In genomic region chr11:100860198-100861048, GRCm38 (mm10) we compare ENCODE assay signal across 8 mouse cellular contexts. TPM values are rescaled to one million over a fixed set of nuclear protein-coding genes. Genes with fewer than 3 reads are reported as not detected.
DNase-seq lines count a peak whose midpoint lies in the region; ATAC-seq and TF ChIP-seq lines count a peak whose summit lies in the region.

No protein-coding gene starts in this region.

- ATAC-seq in embryonic facial prominence, embryonic 11.5 days (replicated peaks; ENCODE audit: insufficient number of reproducible peaks, low FRiP score, low TSS enrichment, low read depth) = peak; percentile 77
- peak; percentile 90 for ATAC-seq in liver, embryonic 12.5 days
- ATAC-seq in stomach, embryonic 14.5 days (ENCODE audit: insufficient number of reproducible peaks, insufficient read depth, low FRiP score, low read depth) = peak; percentile 87

- H3K4me1 ChIP-seq in embryonic facial prominence, embryonic 11.5 days (ENCODE audit: control insufficient read depth, insufficient read depth, low read length) = no peaks in the 10 kb centered on the region; the same call in 1 of the 2 replicates
- peaks cover 49% of the 10 kb centered on the region for H3K4me1 ChIP-seq in liver, embryonic 12.5 days
- no peaks in the 10 kb centered on the region for H3K4me1 ChIP-seq in stomach, embryonic 14.5 days (ENCODE audit: control insufficient read depth, insufficient read depth, low read length)

- no peaks in the 10 kb centered on the region for H3K79me2 ChIP-seq in myocyte (ENCODE audit: control insufficient read depth, insufficient read depth)

- H3K9me3 ChIP-seq in embryonic facial prominence, embryonic 11.5 days (replicated peaks; ENCODE audit: control insufficient read depth, low read length) = no peaks in the 10 kb centered on the region
- no peaks in the 10 kb centered on the region for H3K9me3 ChIP-seq in liver, embryonic 12.5 days (replicated peaks)
- no peaks in the 10 kb centered on the region for H3K9me3 ChIP-seq in stomach, embryonic 14.5 days (ENCODE audit: control insufficient read depth, low read depth, low read length)

- H3K27me3 ChIP-seq in embryonic facial prominence, embryonic 11.5 days (ENCODE audit: control insufficient read depth, insufficient read depth, low read length) = peaks cover 14% of the 10 kb centered on the region
- peaks cover 20% of the 10 kb centered on the region for H3K27me3 ChIP-seq in liver, embryonic 12.5 days (replicated peaks)
- H3K27me3 ChIP-seq in myocyte (ENCODE audit: control insufficient read depth, insufficient read depth, insufficient read length) = peaks cover 6% of the 10 kb centered on the region
- H3K27me3 ChIP-seq in stomach, embryonic 14.5 days (ENCODE audit: control insufficient read depth, insufficient read depth, low read length) = no peaks in the 10 kb centered on the region

- no peaks in the 10 kb centered on the region for H3K36me3 ChIP-seq in embryonic facial prominence, embryonic 11.5 days (replicated peaks; ENCODE audit: control insufficient read depth, insufficient read depth, low read depth, low read length)
- peaks cover 26% of the 10 kb centered on the region for H3K36me3 ChIP-seq in liver, embryonic 12.5 days
- H3K36me3 ChIP-seq in myocyte (ENCODE audit: control insufficient read depth, insufficient read depth) = no peaks in the 10 kb centered on the region
- H3K36me3 ChIP-seq in stomach, embryonic 14.5 days (ENCODE audit: control insufficient read depth, insufficient read depth, low read length) = no peaks in the 10 kb centered on the region

- 0 out of 2 replicates have a peak overlapping the region, but pooled peaks have one; percentile 4 for H3K27ac ChIP-seq in embryonic facial prominence, embryonic 11.5 days (replicated peaks; ENCODE audit: low read depth, low read length)
- H3K27ac ChIP-seq in liver, embryonic 12.5 days = peak overlapping the region; percentile 77
- no peak overlapping the region for H3K27ac ChIP-seq in stomach, embryonic 14.5 days (ENCODE audit: low read length)

- peak overlapping the region; percentile 10 for H3ac ChIP-seq in myocyte (ENCODE audit: control insufficient read depth, insufficient read length)

- peak overlapping the region; percentile 47 for H3K9ac ChIP-seq in embryonic facial prominence, embryonic 11.5 days (replicated peaks; ENCODE audit: low read length)
- peak overlapping the region; percentile 76 for H3K9ac ChIP-seq in liver, embryonic 12.5 days
- H3K9ac ChIP-seq in stomach, embryonic 14.5 days (replicated peaks; ENCODE audit: low read depth, low read length) = peak overlapping the region; percentile 4

- peak overlapping the region; percentile 82 for H3K4me2 ChIP-seq in embryonic facial prominence, embryonic 11.5 days (ENCODE audit: low read depth, low read length)
- H3K4me2 ChIP-seq in liver, embryonic 12.5 days = peak overlapping the region; percentile 95
- peak overlapping the region; percentile 93 for H3K4me2 ChIP-seq in myocyte (ENCODE audit: low read depth)
- H3K4me2 ChIP-seq in stomach, embryonic 14.5 days (replicated peaks; ENCODE audit: low read depth, low read length) = peak overlapping the region; percentile 56

- WGBS in embryonic facial prominence, embryonic 11.5 days = 2% methylated on average over 50 of the region's 55 CpGs
- WGBS in liver, embryonic 12.5 days (ENCODE audit: insufficient replicate concordance) = under 1% methylated on average over 55 of the region's 55 CpGs
- 2% methylated on average over 55 of the region's 55 CpGs for WGBS in stomach, embryonic 14.5 days

- peak; percentile 28 for DNase-seq in right cerebral cortex, adult 18-20 months
- DNase-seq in right cerebral cortex, postnatal 36 days (ENCODE audit: low spot score in 2 of 2) = no peak
- DNase-seq in embryonic facial prominence, embryonic 11.5 days (ENCODE audit: low spot score) = peak; percentile 71
- peak; percentile 87 for DNase-seq in heart, adult 8-10 months (ENCODE audit: low spot score)
- peak; percentile 87 to 88 for DNase-seq in kidney, adult 8-10 months

- H3K4me3 ChIP-seq in embryonic facial prominence, embryonic 11.5 days (ENCODE audit: low read depth, low read length) = peak overlapping the region; percentile 50
- H3K4me3 ChIP-seq in liver, embryonic 12.5 days = peak overlapping the region; percentile 66
- H3K4me3 ChIP-seq in myocyte = peak overlapping the region; percentile 39
- peak overlapping the region; percentile 37 for H3K4me3 ChIP-seq in stomach, embryonic 14.5 days (ENCODE audit: low read depth, low read length)

- TF ChIP-seq POLR2A in myocyte (IDR thresholded peaks at IDR 0.05; ENCODE audit: insufficient read length, low read depth) = peak; percentile 61

TF ChIP-seq in myocyte, 11 proteins besides CTCF, POLR2A, EP300 and RAD21:
- no peak for TF ChIP-seq TCF3 (IDR thresholded peaks at IDR 0.05; ENCODE audit: insufficient read length, low read depth)
- TF ChIP-seq TCF12 (IDR thresholded peaks at IDR 0.05; ENCODE audit: insufficient read depth, poor library complexity, severe bottlenecking) = no peak
- no peak for TF ChIP-seq REST (IDR thresholded peaks at IDR 0.05; ENCODE audit: insufficient read depth, insufficient read length)
- TF ChIP-seq MYOD1 (IDR thresholded peaks at IDR 0.05; ENCODE audit: control insufficient read depth in 1 of 3, insufficient read length in 2 of 3, low read depth in 2 of 3) = peak in 2 of 3 experiments; percentile 51 to 70
- peak; percentile 41 for TF ChIP-seq USF1 (IDR thresholded peaks at IDR 0.05; ENCODE audit: low read depth)
- no peak for TF ChIP-seq MAX (IDR thresholded peaks at IDR 0.05; ENCODE audit: low read depth)
- TF ChIP-seq MYOG (IDR thresholded peaks at IDR 0.05; ENCODE audit: control insufficient read depth in 1 of 3, insufficient read depth in 1 of 3, insufficient read length in 2 of 3, low read depth in 2 of 3) = peak in 2 of 3 experiments; percentile 5 to 42
- no peak for TF ChIP-seq POLR2AphosphoS2 (IDR thresholded peaks at IDR 0.05; ENCODE audit: insufficient read length, low read depth)
- no peak for TF ChIP-seq CEBPB (IDR thresholded peaks at IDR 0.05; ENCODE audit: insufficient read depth, poor library complexity, severe bottlenecking)

RNA-seq across cellular contexts. Expression of gene Stat5a, which starts 1.3 kb away (rescaled TPM):
- polyA plus RNA-seq in embryonic facial prominence, embryonic 11.5 days (2014; fragmentation: Nextera tagmentation; extraction: Ambion mirVana) = 1.6 and 1.9 TPM in 2 replicates
- total RNA-seq in heart, adult 8-10 months (2022) = 10 to 100 TPM; 16.5 to 26.5 (median 21.6) TPM
- polyA plus RNA-seq in liver, embryonic 12.5 days (2016; fragmentation: Nextera tagmentation; extraction: Ambion mirVana) = 16.0 and 17.7 TPM in 2 replicates
- 27.2 TPM for polyA plus RNA-seq in myocyte (2012; fragmentation: generic; extraction: Trizol)
- polyA plus RNA-seq in stomach, embryonic 14.5 days (2014; fragmentation: Nextera tagmentation; extraction: Ambion mirVana) = 7.3 and 8.3 TPM in 2 replicates

RNA-seq across cellular contexts. Expression of gene Stat5b, which starts 9.9 kb away (rescaled TPM):
- 17.9 and 18.1 TPM in 2 replicates for polyA plus RNA-seq in embryonic facial prominence, embryonic 11.5 days (2014; fragmentation: Nextera tagmentation; extraction: Ambion mirVana)
- 10 to 100 TPM; 57.2 to 64.8 (median 62.7) TPM for total RNA-seq in heart, adult 8-10 months (2022)
- polyA plus RNA-seq in liver, embryonic 12.5 days (2016; fragmentation: Nextera tagmentation; extraction: Ambion mirVana) = 31.6 and 33.7 TPM in 2 replicates
- 12.0 TPM for polyA plus RNA-seq in myocyte (2012; fragmentation: generic; extraction: Trizol)
- polyA plus RNA-seq in stomach, embryonic 14.5 days (2014; fragmentation: Nextera tagmentation; extraction: Ambion mirVana) = 24.6 and 26.8 TPM in 2 replicates

Comparison
In these comparisons a context has a peak if more than half of its experiments do, and no peak if none do; other contexts are left out.
1. DNase-seq: peak in right cerebral cortex, adult 18-20 months (single experiment), embryonic facial prominence, embryonic 11.5 days (single experiment), heart, adult 8-10 months (single experiment) and kidney, adult 8-10 months (2 of 2); none in right cerebral cortex, postnatal 36 days (0 of 2).
2. H3K9ac ChIP-seq: peak in every context shown above with its lines; median percentile 76 in liver, embryonic 12.5 days; 47 in embryonic facial prominence, embryonic 11.5 days; 4 in stomach, embryonic 14.5 days.
3. Peak in every context shown above with its lines, with median percentiles within 50 percentile points of each other: ATAC-seq, H3K4me2 ChIP-seq and H3K4me3 ChIP-seq.